Mouse (Mus musculus): ENCODE measurements around the gene Slc7a5. TPM values are rescaled to one million over a fixed set of nuclear protein-coding genes. Genes with fewer than 3 reads are reported as not detected.
A peak's percentile ranks its signal among the peaks of the same experiment; 100 is the strongest.

The Slc7a5 gene
- polyA plus RNA-seq, 1 experiment from 2014 or later: 38.7 TPM

GRCm38 (mm10) chr8:121851716-121852115, 55.8 kb downstream of the Slc7a5 start:
- H3K4me3 ChIP-seq: no peak overlapping the region
- no peaks in the 10 kb centered on the region for H3K27me3 ChIP-seq
- H3K4me2 ChIP-seq: no peak overlapping the region
- WGBS: 60% methylated on average over 7 of the region's 7 CpGs
- peaks cover 20% of the 10 kb centered on the region for H3K4me1 ChIP-seq (replicated peaks)
- H3K36me3 ChIP-seq: no peaks in the 10 kb centered on the region
- H3K9me3 ChIP-seq: no peaks in the 10 kb centered on the region
- H3K27ac ChIP-seq (replicated peaks): no peak overlapping the region
- H3K9ac ChIP-seq: peak overlapping the region; percentile 56; the same call in 1 of the 2 replicates
- ATAC-seq (ENCODE audit: low read depth): no peak

- H3K27ac ChIP-seq (replicated peaks): no peak overlapping the region
- no peaks in the 10 kb centered on the region for H3K9me3 ChIP-seq
- H3K9ac ChIP-seq: peak overlapping the region; percentile 56
- H3K36me3 ChIP-seq: no peaks in the 10 kb centered on the region
- H3K4me3 ChIP-seq: 0 out of 2 replicates have a peak overlapping the region, but pooled peaks have one; percentile 11
- peak; percentile 65 for ATAC-seq (ENCODE audit: low read depth)
- peaks cover 20% of the 10 kb centered on the region for H3K4me1 ChIP-seq (replicated peaks)
- no peaks in the 10 kb centered on the region for H3K27me3 ChIP-seq
- peak overlapping the region; percentile 52 for H3K4me2 ChIP-seq
- WGBS: 4% methylated on average over 24 of the region's 24 CpGs
Observed at GRCm38 (mm10) chr8:121850821-121851470, 56.5 kb downstream of the Slc7a5 start.

DNA sequence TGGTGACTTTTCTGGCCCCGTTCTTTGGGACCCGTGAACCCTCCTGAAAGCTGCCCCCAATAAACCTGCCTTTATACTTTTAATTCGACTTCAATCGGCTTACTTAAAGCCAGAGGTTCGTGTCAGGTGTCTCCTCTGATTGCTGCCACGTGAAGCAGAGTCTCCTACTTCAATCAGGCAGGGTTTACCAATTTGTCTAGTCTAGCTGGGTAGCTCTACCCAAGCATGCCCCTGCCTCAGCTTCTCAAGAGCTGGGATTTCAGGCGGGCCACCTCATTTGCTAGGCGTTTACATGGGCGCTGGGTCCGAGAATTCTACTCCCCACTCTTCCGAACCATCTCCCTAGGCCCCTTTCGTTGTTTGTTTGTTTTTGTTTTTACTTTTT, 57.1 kb downstream of the Slc7a5 start:
- Histone ChIP-seq H3K4me3 (0 out of 2 replicates have a peak overlapping the region, but pooled peaks have one; percentile 11), H3K9ac (no peak overlapping the region)
- peak; percentile 17; the same call in 1 of the 2 replicates for ATAC-seq (ENCODE audit: low read depth)

DNA sequence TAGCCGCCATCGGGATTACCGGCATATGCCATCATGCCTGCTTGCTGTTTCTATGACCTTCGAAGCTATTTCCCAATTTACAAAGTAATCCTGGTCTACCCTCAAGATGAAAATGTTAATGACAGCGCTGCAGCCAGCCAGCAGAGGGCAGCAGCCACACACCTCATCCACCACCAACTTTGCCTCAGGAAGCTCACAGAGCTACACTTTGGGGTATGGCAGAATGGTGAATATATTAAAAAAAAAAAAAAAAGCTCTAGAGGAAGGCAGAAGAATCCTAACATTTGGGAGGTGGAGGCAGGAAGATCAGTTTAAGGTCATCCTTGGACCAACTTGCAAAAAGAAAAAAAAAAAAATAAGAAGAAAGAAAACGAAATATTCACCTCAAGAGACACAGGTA, 57.5 kb downstream of the Slc7a5 start:
- ATAC-seq (ENCODE audit: low read depth): no peak; the same call in 1 of the 2 replicates
- Histone ChIP-seq H3K36me3 (no peaks in the 10 kb centered on the region), H3K27me3 (no peaks in the 10 kb centered on the region), H3K4me2 (no peak overlapping the region), H3K9ac (no peak overlapping the region), H3K4me3 (no peak overlapping the region), H3K4me1 (replicated peaks) (peaks cover 20% of the 10 kb centered on the region), H3K27ac (replicated peaks) (no peak overlapping the region), H3K9me3 (no peaks in the 10 kb centered on the region)
- WGBS: 14% methylated on average over 6 of the region's 6 CpGs

More for the DNA sequence above, 57.1 kb downstream of the Slc7a5 start:
- peak overlapping the region; percentile 52 for H3K4me2 ChIP-seq
- no peaks in the 10 kb centered on the region for H3K9me3 ChIP-seq
- 44% methylated on average over 12 of the region's 12 CpGs for whole genome bisulfite sequencing
- no peaks in the 10 kb centered on the region for H3K36me3 ChIP-seq
- peaks cover 20% of the 10 kb centered on the region for H3K4me1 ChIP-seq (replicated peaks)
- H3K27ac ChIP-seq (replicated peaks): no peak overlapping the region
- no peaks in the 10 kb centered on the region for H3K27me3 ChIP-seq

- Histone ChIP-seq H3K9ac (no peak overlapping the region), H3K36me3 (no peaks in the 10 kb centered on the region), H3K4me2 (no peak overlapping the region), H3K27ac (replicated peaks) (no peak overlapping the region), H3K27me3 (no peaks in the 10 kb centered on the region), H3K9me3 (no peaks in the 10 kb centered on the region), H3K4me1 (replicated peaks) (peaks cover 20% of the 10 kb centered on the region), H3K4me3 (no peak overlapping the region)
- 69% methylated on average over 9 of the region's 9 CpGs for WGBS
- no peak for ATAC-seq (ENCODE audit: low read depth)
Observed at GRCm38 (mm10) chr8:121849303-121849702, 58.2 kb downstream of the Slc7a5 start.

DNA sequence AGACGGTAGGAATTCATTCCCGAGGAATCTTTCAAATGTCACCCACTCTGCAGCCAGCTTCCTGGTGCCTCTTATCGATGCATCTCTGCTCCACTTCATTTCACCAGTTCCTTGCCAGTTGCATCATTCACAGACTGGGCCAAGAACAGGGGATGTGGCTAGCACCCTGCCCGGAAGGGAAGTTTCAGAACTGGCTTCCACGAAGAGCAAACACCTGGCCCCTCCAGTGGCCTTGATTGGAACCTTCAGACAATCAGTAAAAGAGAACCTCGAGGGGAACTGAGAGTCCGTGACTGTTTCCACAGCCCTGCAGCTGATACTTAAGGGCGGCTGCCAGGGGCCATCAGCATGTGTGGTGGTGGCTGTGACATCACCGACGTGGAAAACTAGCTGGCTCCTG, 59.0 kb downstream of the Slc7a5 start:
- peaks cover 20% of the 10 kb centered on the region for H3K4me1 ChIP-seq (replicated peaks)
- no peak overlapping the region for H3K27ac ChIP-seq (replicated peaks)
- no peaks in the 10 kb centered on the region for H3K9me3 ChIP-seq

GRCm38 (mm10) chr8:121847987-121848386, 59.5 kb downstream of the Slc7a5 start:
- H3K9me3 ChIP-seq: no peaks in the 10 kb centered on the region
- no peak overlapping the region for H3K4me3 ChIP-seq
- H3K4me1 ChIP-seq (replicated peaks): peaks cover 20% of the 10 kb centered on the region
- H3K27me3 ChIP-seq: no peaks in the 10 kb centered on the region
- H3K36me3 ChIP-seq: no peaks in the 10 kb centered on the region
- no peak overlapping the region for H3K27ac ChIP-seq (replicated peaks)
- 42% methylated on average over 6 of the region's 6 CpGs for WGBS
- H3K4me2 ChIP-seq: no peak overlapping the region
- ATAC-seq (ENCODE audit: low read depth): no peak
- H3K9ac ChIP-seq: peak overlapping the region; percentile 34; the same call in 1 of the 2 replicates

More for the DNA sequence above, 59.0 kb downstream of the Slc7a5 start:
- no peak overlapping the region for H3K4me2 ChIP-seq
- ATAC-seq (ENCODE audit: low read depth): no peak
- 57% methylated on average over 10 of the region's 10 CpGs for WGBS
- H3K36me3 ChIP-seq: no peaks in the 10 kb centered on the region
- no peaks in the 10 kb centered on the region for H3K27me3 ChIP-seq
- peak overlapping the region; percentile 34; the same call in 1 of the 2 replicates for H3K9ac ChIP-seq
- H3K4me3 ChIP-seq: no peak overlapping the region

- Histone ChIP-seq H3K36me3 (no peaks in the 10 kb centered on the region), H3K4me1 (replicated peaks) (peaks cover 20% of the 10 kb centered on the region), H3K4me2 (no peak overlapping the region), H3K9me3 (no peaks in the 10 kb centered on the region), H3K4me3 (no peak overlapping the region), H3K27ac (replicated peaks) (no peak overlapping the region), H3K9ac (no peak overlapping the region), H3K27me3 (no peaks in the 10 kb centered on the region)
- 72% methylated on average over 10 of the region's 10 CpGs for WGBS
- ATAC-seq (ENCODE audit: low read depth): no peak
Observed at GRCm38 (mm10) chr8:121847261-121847822, 60.2 kb downstream of the Slc7a5 start.

- ATAC-seq (ENCODE audit: low read depth): no peak
- H3K4me2 ChIP-seq: no peak overlapping the region
- no peak overlapping the region for H3K9ac ChIP-seq
- H3K9me3 ChIP-seq: no peaks in the 10 kb centered on the region
- no peaks in the 10 kb centered on the region for H3K27me3 ChIP-seq
- H3K27ac ChIP-seq (replicated peaks): no peak overlapping the region
- H3K4me3 ChIP-seq: no peak overlapping the region
- no peaks in the 10 kb centered on the region for H3K36me3 ChIP-seq
- H3K4me1 ChIP-seq (replicated peaks): peaks cover 19% of the 10 kb centered on the region
Observed at GRCm38 (mm10) chr8:121846815-121847214, 60.7 kb downstream of the Slc7a5 start.

DNA sequence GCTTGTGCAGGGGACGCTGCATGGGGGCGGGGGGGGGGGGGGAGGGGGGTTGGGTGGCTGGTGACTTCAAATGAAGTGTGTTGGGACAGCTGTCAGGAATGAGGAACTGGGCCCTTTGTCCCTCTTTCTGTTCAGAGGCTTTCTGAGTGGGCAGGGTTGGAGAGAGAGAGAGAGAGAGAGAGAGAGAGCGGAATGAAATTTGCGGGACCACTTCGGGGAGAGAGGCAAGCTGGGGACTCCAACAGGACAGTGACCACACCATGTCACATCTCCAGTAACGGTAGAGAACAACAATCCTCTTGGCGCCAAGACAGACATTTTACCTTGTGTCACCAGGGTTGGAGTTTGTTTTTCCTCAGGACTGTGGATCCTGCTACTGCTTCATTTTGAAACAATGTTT, 62.7 kb downstream of the Slc7a5 start:
- no peaks in the 10 kb centered on the region for H3K9me3 ChIP-seq
- 42% methylated on average over 7 of the region's 7 CpGs for WGBS
- H3K27ac ChIP-seq (replicated peaks): no peak overlapping the region
- no peaks in the 10 kb centered on the region for H3K27me3 ChIP-seq
- no peak overlapping the region for H3K9ac ChIP-seq
- H3K4me3 ChIP-seq: no peak overlapping the region
- H3K4me1 ChIP-seq (replicated peaks): 0 out of 2 replicates have a peak, but pooled peaks cover 4% of the 10 kb centered on the region
- no peak for ATAC-seq (ENCODE audit: low read depth)
- H3K4me2 ChIP-seq: no peak overlapping the region
- H3K36me3 ChIP-seq: no peaks in the 10 kb centered on the region

- ATAC-seq (ENCODE audit: low read depth): no peak
- no peaks in the 10 kb centered on the region for H3K9me3 ChIP-seq
- H3K36me3 ChIP-seq: no peaks in the 10 kb centered on the region
- no peaks in the 10 kb centered on the region for H3K27me3 ChIP-seq
- 0 out of 2 replicates have a peak, but pooled peaks cover 4% of the 10 kb centered on the region for H3K4me1 ChIP-seq (replicated peaks)
- H3K4me3 ChIP-seq: no peak overlapping the region
- H3K4me2 ChIP-seq: no peak overlapping the region
- no peak overlapping the region for H3K9ac ChIP-seq
- no peak overlapping the region for H3K27ac ChIP-seq (replicated peaks)
- WGBS: 85% methylated on average over 3 of the region's 3 CpGs
Observed at GRCm38 (mm10) chr8:121843184-121843733, 64.2 kb downstream of the Slc7a5 start.

- Histone ChIP-seq H3K9ac (no peak overlapping the region), H3K27me3 (no peaks in the 10 kb centered on the region), H3K4me1 (replicated peaks) (no peaks in the 10 kb centered on the region), H3K4me2 (no peak overlapping the region), H3K4me3 (no peak overlapping the region), H3K9me3 (no peaks in the 10 kb centered on the region), H3K27ac (replicated peaks) (no peak overlapping the region), H3K36me3 (no peaks in the 10 kb centered on the region)
- no peak for ATAC-seq (ENCODE audit: low read depth)
- 87% methylated on average over 8 of the region's 8 CpGs for WGBS
Observed at GRCm38 (mm10) chr8:121842064-121842955, 65.2 kb downstream of the Slc7a5 start.

Measured in neural tube, embryonic 13.5 days (tissue).